Mouse (Mus musculus) liver, embryonic 16.5 days (tissue): ENCODE data around the gene Erbb4. TPM values are rescaled to one million over a fixed set of nuclear protein-coding genes. Genes with fewer than 3 reads are reported as not detected.

Experiments
- ATAC-seq: fragments of 200-750 bp; cut with Nextera tagmentation; 2 replicates; pipeline ENCODE4 v1.8.0; 2017; ENCODE audit warnings: low read depth, mild to moderate bottlenecking, moderate number of reproducible peaks, moderate library complexity
- H3K27ac ChIP-seq: fragments of 300-500 bp; sonication (generic); 2 replicates; pipeline ENCODE4 v1.5.1; 2014; ENCODE audit warnings: mild to moderate bottlenecking, low read length
- H3K27me3 ChIP-seq: fragments of 300-500 bp; sonication (generic); 2 replicates; pipeline ENCODE4 v1.6.1; 2014; ENCODE audit warnings: low read depth, low read length, mixed read lengths; ENCODE audit not compliant: control insufficient read depth, insufficient read depth
- H3K36me3 ChIP-seq: fragments of 300-500 bp; sonication (generic); 2 replicates; pipeline ENCODE4 v1.6.1; 2014; ENCODE audit warnings: mild to moderate bottlenecking; ENCODE audit not compliant: control insufficient read depth, insufficient read depth
- H3K4me1 ChIP-seq: fragments of 300-500 bp; sonication (generic); 2 replicates; pipeline ENCODE4 v1.6.1; 2014; ENCODE audit warnings: low read depth, low read length, mixed read lengths; ENCODE audit not compliant: control insufficient read depth
- H3K4me2 ChIP-seq: fragments of 300-500 bp; sonication (generic); 2 replicates; pipeline ENCODE4 v1.6.1; 2014; ENCODE audit warnings: low read depth, low read length, mixed read lengths
- H3K4me3 ChIP-seq: fragments of 300-500 bp; sonication (generic); 2 replicates; pipeline ENCODE4 v1.5.1; 2014; ENCODE audit warnings: low read depth, mild to moderate bottlenecking, low read length
- H3K9ac ChIP-seq: fragments of 300-500 bp; sonication (generic); 2 replicates; pipeline ENCODE4 v1.6.1; 2014; ENCODE audit warnings: low read depth, low read length
- H3K9me3 ChIP-seq: fragments of 300-500 bp; sonication (generic); replicated peaks from 2 replicates; pipeline ENCODE4 v1.6.1; 2016; ENCODE audit warnings: low read length; ENCODE audit not compliant: control insufficient read depth
- WGBS: fragments of 180-500 bp; shearing (Covaris S2); extraction: QIAGEN DNeasy Blood & Tissue Kit; methylation state at CpG from one replicate; pipeline ENCODE4 v1.1.7; 2014; ENCODE audit not compliant: insufficient replicate concordance; 5-methylcytosine and 5-hydroxymethylcytosine counted together
- polyA plus RNA-seq: library from polyadenylated mRNA; unstranded; fragments of >200 nt; fragmentation: Nextera tagmentation; extraction: Ambion mirVana; gene quantifications from 2 replicates; pipeline ENCODE4 v1.2.1, GENCODE M21; 2015

The Erbb4 gene
- polyA plus RNA-seq, 1 experiment from 2014 or later, result not detected

DNA sequence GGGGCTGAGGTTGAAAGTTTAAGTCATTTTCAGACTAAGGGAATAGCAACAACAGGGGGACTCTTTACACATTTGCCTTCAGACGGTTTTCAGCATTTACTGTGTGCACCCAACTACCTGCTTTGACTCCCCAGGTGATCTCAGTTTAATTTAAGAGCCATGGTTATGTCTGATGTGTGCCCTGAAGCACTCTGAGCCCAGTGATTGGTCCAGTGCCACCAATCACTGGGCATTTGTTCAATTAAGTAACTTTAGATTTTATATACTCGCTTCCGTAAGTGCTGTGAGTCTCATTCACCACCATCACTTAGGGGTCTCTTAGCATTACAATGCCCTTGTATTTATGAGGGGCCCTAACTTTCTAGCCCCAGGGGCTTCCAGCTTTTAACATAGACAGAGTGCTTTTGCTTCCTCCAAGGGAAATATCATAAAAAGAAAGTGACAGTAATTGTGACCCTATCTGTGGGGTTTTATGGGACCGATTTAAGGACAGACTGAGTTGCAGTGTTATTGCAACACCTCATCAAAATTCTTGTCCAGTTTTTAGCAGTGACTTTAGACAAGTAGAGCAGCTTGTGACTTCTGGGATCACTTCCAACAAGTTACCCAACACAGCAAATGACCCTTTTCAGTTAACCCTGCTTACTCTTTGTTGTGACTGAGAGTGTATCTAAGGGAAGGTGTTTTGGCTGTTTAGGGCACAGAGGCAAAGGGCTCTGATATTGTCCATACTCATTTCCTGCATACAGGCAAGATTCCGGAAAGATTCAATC is 134.3 kb downstream of the Erbb4 start:
- peak; percentile 66 for ATAC-seq
- no peaks in the 10 kb centered on the region for H3K9me3 ChIP-seq
- H3K4me1 ChIP-seq, result no peaks in the 10 kb centered on the region
- no peaks in the 10 kb centered on the region for H3K36me3 ChIP-seq
- no peak overlapping the region for H3K9ac ChIP-seq
- H3K4me3 ChIP-seq, result no peak overlapping the region
- H3K27ac ChIP-seq, result no peak overlapping the region
- no peak overlapping the region for H3K4me2 ChIP-seq
- 68% methylated on average over 5 of the region's 5 CpGs for WGBS
- no peaks in the 10 kb centered on the region for H3K27me3 ChIP-seq

DNA sequence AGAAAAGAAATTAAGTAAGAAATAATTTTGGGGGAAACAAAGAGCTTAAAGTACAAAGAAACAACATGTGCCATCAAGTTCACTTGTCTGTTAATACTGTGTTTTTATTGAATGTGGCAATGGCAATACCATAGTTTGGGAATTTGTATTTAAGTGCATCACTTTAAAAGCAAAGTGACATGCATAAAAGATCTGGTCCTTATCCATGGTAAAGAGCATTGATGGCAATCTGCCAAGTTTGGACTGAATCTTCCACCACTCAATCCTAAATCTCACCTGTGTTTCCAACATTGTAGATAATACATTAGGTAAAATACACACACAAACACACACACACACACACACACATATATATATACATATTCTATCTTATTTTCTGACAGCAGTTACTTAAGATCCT is 143.7 kb downstream of the Erbb4 start:
- Histone ChIP-seq H3K9ac (no peak overlapping the region), H3K36me3 (no peaks in the 10 kb centered on the region), H3K27ac (no peak overlapping the region), H3K27me3 (no peaks in the 10 kb centered on the region), H3K4me2 (no peak overlapping the region), H3K4me1 (no peaks in the 10 kb centered on the region), H3K9me3 (no peaks in the 10 kb centered on the region), H3K4me3 (no peak overlapping the region)
- ATAC-seq, result no peak

DNA sequence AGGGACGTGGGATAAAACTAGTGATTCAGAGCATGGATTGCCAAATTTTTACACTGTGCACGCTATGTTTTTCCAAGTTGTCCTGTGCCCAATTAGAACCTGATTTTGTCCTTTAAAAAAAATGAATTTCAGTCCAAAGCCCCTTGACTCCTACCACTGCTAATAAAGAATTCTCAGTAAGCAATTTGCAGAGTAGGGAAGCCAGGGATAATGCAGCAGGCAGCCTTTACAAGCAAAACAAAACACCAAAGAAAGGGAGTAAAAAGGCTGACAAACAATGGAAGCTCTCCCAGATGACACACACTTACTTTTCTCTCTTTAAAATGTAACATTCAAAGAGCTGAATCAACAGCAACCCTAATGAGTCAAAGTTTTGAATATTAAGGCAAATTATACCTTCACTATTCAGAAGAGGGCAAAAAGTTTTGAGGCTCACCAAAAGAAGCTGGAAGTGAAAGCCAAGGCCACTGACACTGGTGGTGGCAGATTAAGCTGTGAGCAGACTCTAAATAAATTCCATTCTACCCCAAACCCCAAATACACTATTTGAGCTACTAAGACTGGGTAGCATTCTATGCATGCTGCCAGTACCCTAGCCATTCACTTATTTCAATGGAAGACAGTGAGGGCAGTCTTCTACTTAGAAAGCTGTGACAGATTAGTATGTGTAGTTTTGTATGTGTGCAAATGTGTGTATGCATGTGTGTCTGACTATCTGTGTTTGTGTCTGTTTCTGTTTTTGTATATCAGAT is 146.3 kb downstream of the Erbb4 start:
- Histone ChIP-seq H3K9ac (no peak overlapping the region), H3K9me3 (no peaks in the 10 kb centered on the region), H3K27me3 (no peaks in the 10 kb centered on the region), H3K4me1 (no peaks in the 10 kb centered on the region), H3K27ac (no peak overlapping the region), H3K36me3 (no peaks in the 10 kb centered on the region), H3K4me3 (no peak overlapping the region), H3K4me2 (no peak overlapping the region)
- 58% methylated on average over 2 of the region's 2 CpGs for WGBS
- ATAC-seq, result no peak

DNA sequence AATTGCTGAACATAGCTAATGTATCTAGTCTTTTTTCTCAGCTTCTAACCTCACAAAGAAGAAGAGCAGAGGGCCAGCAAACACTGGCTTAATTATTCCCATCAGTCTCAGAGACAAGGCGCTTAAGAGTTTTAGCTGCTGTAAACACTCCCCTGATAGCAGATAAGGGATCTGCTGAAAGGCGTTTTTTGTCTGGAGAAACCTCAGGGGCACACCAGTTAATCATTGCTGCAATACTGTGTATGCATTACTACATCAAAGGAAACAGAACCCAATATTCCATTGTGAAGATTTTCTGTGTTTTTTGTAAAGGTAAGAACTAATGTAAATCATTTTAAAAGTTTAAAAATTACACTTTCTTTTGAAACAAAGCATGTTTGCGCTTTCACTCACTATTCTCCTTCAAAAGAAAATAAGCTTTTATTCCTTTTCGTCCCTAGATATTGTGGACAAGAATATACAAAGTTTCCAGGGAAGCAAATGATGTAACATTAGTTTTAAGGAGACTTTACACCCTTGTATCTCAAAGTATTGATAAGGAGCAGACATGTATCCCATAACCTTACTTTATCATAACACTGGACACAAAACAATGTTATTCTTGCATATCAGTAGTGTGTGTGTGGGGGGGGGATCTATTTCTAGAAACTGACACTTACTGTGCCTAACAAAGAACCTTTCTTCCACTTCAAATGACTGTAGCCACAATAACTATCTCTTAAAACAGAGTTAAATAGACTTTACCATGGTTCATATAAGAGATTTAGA is 150.9 kb downstream of the Erbb4 start:
- H3K27ac ChIP-seq, result no peak overlapping the region
- 29% methylated on average over 4 of the region's 4 CpGs for WGBS

DNA sequence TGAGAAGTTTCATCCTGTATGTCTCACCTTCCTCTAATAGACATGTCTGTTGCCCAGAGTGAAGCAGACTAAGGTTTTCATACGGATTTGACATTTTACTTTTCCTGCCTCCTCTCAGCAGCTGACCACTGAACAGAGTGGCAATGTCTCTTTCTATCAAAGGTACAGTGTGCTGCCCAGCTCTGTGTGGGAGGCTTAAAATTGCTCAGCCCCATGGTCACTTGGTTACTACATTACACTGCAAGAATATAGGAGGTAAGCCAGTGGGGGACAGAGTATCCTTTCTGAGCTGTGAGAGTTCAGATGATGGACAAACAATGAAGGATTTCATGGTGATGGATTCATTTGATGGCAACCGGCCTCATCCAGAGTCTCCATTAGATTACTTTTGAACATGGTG is 152.4 kb downstream of the Erbb4 start:
- no peak overlapping the region for H3K4me2 ChIP-seq
- no peak overlapping the region for H3K27ac ChIP-seq
- no peak overlapping the region for H3K4me3 ChIP-seq
- ATAC-seq, result no peak
- 64% methylated on average over 2 of the region's 2 CpGs for WGBS
- no peak overlapping the region for H3K9ac ChIP-seq
- no peaks in the 10 kb centered on the region for H3K36me3 ChIP-seq
- H3K4me1 ChIP-seq, result no peaks in the 10 kb centered on the region
- no peaks in the 10 kb centered on the region for H3K9me3 ChIP-seq
- H3K27me3 ChIP-seq, result no peaks in the 10 kb centered on the region

More for the DNA sequence above, 150.9 kb downstream of the Erbb4 start:
- H3K4me1 ChIP-seq, result no peaks in the 10 kb centered on the region
- no peak overlapping the region for H3K9ac ChIP-seq
- H3K4me2 ChIP-seq, result no peak overlapping the region
- no peaks in the 10 kb centered on the region for H3K27me3 ChIP-seq
- H3K4me3 ChIP-seq, result no peak overlapping the region
- ATAC-seq, result no peak
- H3K9me3 ChIP-seq, result no peaks in the 10 kb centered on the region
- H3K36me3 ChIP-seq, result no peaks in the 10 kb centered on the region

DNA sequence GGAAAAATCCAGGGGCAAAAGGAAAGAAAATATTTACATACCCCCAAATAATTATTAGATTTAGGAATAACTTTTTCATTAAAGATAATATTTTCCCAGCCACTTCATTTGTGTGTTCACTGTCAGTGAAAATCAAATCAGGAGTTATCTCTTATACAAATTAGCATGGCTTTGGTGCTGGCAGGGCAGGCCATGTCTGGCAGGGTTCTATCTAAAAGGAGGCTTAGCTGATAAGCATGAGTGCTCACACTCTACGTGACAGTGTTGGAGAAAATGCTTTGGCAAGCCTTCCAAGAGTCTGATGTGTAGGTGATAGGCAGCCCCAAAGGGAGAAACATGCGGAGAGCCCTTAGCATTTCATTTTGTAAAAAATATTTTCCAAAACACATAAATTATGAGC is 164.7 kb downstream of the Erbb4 start:
- no peaks in the 10 kb centered on the region for H3K4me1 ChIP-seq
- WGBS, result 43% methylated on average over 2 of the region's 2 CpGs
- no peak for ATAC-seq

DNA sequence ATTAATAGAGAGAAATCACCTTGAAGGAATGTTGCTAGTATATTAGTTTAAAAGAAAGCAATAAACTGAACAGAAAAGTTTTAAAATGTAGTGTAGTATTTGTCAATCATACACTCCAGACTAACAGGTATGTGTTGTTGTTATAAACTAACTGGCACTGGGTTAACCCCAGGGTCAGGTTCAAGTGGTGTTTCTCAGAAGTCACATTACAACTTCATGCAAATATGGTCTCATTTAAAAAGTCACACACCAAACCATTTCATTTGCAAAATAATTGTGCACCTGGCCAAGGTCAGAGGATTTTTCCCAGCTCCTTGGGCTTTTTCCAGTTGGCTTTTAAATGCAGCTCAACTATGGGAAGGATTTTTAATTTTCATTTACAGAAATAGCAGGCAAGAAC is 173.1 kb downstream of the Erbb4 start:
- no peaks in the 10 kb centered on the region for H3K27me3 ChIP-seq
- ATAC-seq, result no peak
- H3K4me3 ChIP-seq, result no peak overlapping the region
- H3K27ac ChIP-seq, result no peak overlapping the region
- no peaks in the 10 kb centered on the region for H3K4me1 ChIP-seq
- H3K36me3 ChIP-seq, result no peaks in the 10 kb centered on the region
- no peak overlapping the region for H3K4me2 ChIP-seq
- H3K9me3 ChIP-seq, result no peaks in the 10 kb centered on the region
- no peak overlapping the region for H3K9ac ChIP-seq

More for the DNA sequence above, 164.7 kb downstream of the Erbb4 start:
- H3K9ac ChIP-seq, result no peak overlapping the region
- no peak overlapping the region for H3K4me2 ChIP-seq
- no peaks in the 10 kb centered on the region for H3K9me3 ChIP-seq
- no peak overlapping the region for H3K27ac ChIP-seq
- no peak overlapping the region for H3K4me3 ChIP-seq
- H3K27me3 ChIP-seq, result no peaks in the 10 kb centered on the region
- no peaks in the 10 kb centered on the region for H3K36me3 ChIP-seq

DNA sequence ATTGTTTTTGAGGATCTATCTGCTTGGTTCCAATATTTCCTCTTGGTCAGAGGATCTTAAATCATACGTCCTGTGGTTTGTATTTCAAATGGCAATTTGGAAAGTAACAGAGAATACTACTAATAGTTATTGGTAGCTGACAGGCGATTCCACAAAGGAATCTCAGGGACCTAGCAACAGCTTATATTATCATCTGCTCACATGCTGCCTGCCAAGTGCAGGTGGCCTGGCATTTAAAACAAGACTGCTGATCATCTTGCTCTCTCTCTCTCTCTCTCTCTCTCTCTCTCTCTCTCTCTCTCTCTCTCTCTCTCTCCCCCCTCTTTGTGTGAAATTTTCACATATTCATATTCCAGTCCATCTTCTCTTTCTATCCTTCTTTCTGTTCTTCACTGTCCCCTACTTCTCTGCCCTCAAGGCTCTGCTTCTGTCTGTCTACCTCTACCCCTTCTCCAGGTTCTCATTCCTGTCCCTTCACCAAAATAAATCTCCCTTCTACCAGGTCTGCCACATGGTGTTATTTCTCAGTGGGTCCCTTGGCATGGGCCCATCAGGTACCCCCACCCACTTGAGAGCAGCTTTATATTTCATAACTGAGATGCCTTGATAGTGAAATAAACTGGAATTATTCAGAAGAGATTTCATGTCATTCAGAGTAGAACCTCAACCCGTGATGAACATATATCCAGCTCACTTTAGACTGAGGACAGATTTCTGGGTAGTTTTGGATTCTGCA is 174.4 kb downstream of the Erbb4 start:
- no peak overlapping the region for H3K9ac ChIP-seq
- no peaks in the 10 kb centered on the region for H3K9me3 ChIP-seq
- 42% methylated on average over 3 of the region's 3 CpGs for WGBS
- no peak overlapping the region for H3K4me2 ChIP-seq
- H3K27ac ChIP-seq, result no peak overlapping the region
- H3K4me1 ChIP-seq, result no peaks in the 10 kb centered on the region
- H3K27me3 ChIP-seq, result no peaks in the 10 kb centered on the region
- no peak for ATAC-seq
- H3K36me3 ChIP-seq, result no peaks in the 10 kb centered on the region
- H3K4me3 ChIP-seq, result no peak overlapping the region
